Mouse (Mus musculus): ENCODE measurements around the gene Zfp2.
A peak's percentile ranks its signal among the peaks of the same experiment; 100 is the strongest.

Gene Zfp2

GRCm38 (mm10) chr11:50915671-50916320 is at the start of gene Zfp2:
Gene Zfp2, minus strand, starts transcription at chr11:50916165.
- peak; percentile 95 for DNase-seq

- DNase-seq, result peak; percentile 26
Measured at GRCm38 (mm10) chr11:50964886-50965285, 48.9 kb upstream of the Zfp2 start.

- DNase-seq, result no peak
Measured at GRCm38 (mm10) chr11:50953665-50954064, 37.7 kb upstream of the Zfp2 start, which contains the start of gene Prop1. Gene Prop1, minus strand, starts transcription at chr11:50953765.

- peak; percentile 24 for DNase-seq
Measured at GRCm38 (mm10) chr11:50952290-50952689, 36.3 kb upstream of the Zfp2 start.

- no peak for DNase-seq
Measured at GRCm38 (mm10) chr11:50943506-50943905, 27.5 kb upstream of the Zfp2 start, which contains the start of gene 4933414I15Rik. Gene 4933414I15Rik, minus strand, starts transcription at chr11:50943765.

GRCm38 (mm10) chr11:50942386-50942785 is 26.4 kb upstream of the Zfp2 start:
- no peak for DNase-seq

- DNase-seq, result peak; percentile 38
Measured at GRCm38 (mm10) chr11:50939621-50940366, 23.8 kb upstream of the Zfp2 start.

- no peak for DNase-seq
Measured at GRCm38 (mm10) chr11:50938435-50938834, 22.5 kb upstream of the Zfp2 start.

GRCm38 (mm10) chr11:50932040-50932439 is 16.1 kb upstream of the Zfp2 start:
- DNase-seq, result no peak

GRCm38 (mm10) chr11:50931451-50931866 is 15.5 kb upstream of the Zfp2 start, which contains the start of gene Zfp354b:
Gene Zfp354b, minus strand, starts transcription at chr11:50931633.
- peak; percentile 92 for DNase-seq

GRCm38 (mm10) chr11:50931021-50931420 is 15.1 kb upstream of the Zfp2 start:
- DNase-seq, result no peak

GRCm38 (mm10) chr11:50930469-50931014 is 14.6 kb upstream of the Zfp2 start:
- no peak for DNase-seq

- DNase-seq, result no peak
Measured at GRCm38 (mm10) chr11:50914461-50914860, 1.5 kb downstream of the Zfp2 start.

- DNase-seq, result no peak
Measured at GRCm38 (mm10) chr11:50913301-50913700, 2.7 kb downstream of the Zfp2 start.

GRCm38 (mm10) chr11:50908136-50908535 is 7.8 kb downstream of the Zfp2 start:
- no peak for DNase-seq

GRCm38 (mm10) chr11:50897359-50897758 is 18.6 kb downstream of the Zfp2 start:
- DNase-seq, result no peak

- no peak for DNase-seq
Measured at GRCm38 (mm10) chr11:50892441-50892840, 23.5 kb downstream of the Zfp2 start.

- peak; percentile 94 for DNase-seq
Measured at GRCm38 (mm10) chr11:50887390-50888128, 28.4 kb downstream of the Zfp2 start, which contains the start of gene Zfp454. Gene Zfp454, minus strand, starts transcription at chr11:50887651.

GRCm38 (mm10) chr11:50886933-50887293 is 29.1 kb downstream of the Zfp2 start:
- DNase-seq, result no peak

- DNase-seq, result peak; percentile 4
Measured at GRCm38 (mm10) chr11:50886231-50886932, 29.6 kb downstream of the Zfp2 start.

GRCm38 (mm10) chr11:50883756-50884155 is 32.2 kb downstream of the Zfp2 start:
- no peak for DNase-seq

- no peak for DNase-seq
Measured at GRCm38 (mm10) chr11:50878641-50879040, 37.3 kb downstream of the Zfp2 start.

All from kidney, postnatal 14 days (tissue).